Mouse (Mus musculus): ENCODE results near the gene Sars. TPM values are rescaled to one million over a fixed set of nuclear protein-coding genes. Genes with fewer than 3 reads are reported as not detected.

Gene Sars
- polyA plus RNA-seq, 1 experiment from 2014 or later, result 166 TPM

- 0 out of 2 replicates have a peak, but pooled peaks have one; percentile 4 for ATAC-seq
- Histone ChIP-seq H3K36me3 (ENCODE audit: control insufficient read depth, insufficient read depth, low read length) (peaks cover 26% of the 10 kb centered on the region), H3K27me3 (replicated peaks; ENCODE audit: control insufficient read depth, insufficient read depth, low read length) (no peaks in the 10 kb centered on the region), H3K9me3 (ENCODE audit: control insufficient read depth, low read length) (no peaks in the 10 kb centered on the region), H3K4me3 (ENCODE audit: low read length) (no peak overlapping the region), H3K4me1 (ENCODE audit: control insufficient read depth, insufficient read depth, low read length) (no peaks in the 10 kb centered on the region), H3K4me2 (ENCODE audit: low read depth, low read length) (no peak overlapping the region), H3K27ac (ENCODE audit: low read length) (no peak overlapping the region), H3K9ac (ENCODE audit: low read depth, low read length) (no peak overlapping the region)
- 57% methylated on average over 18 of the region's 18 CpGs for WGBS
These were observed 11.7 kb downstream of the Sars start for GRCm38 (mm10) chr3:108433188-108433880.

GRCm38 (mm10) chr3:108432542-108433187, 12.3 kb downstream of the Sars start:
- no peak overlapping the region for H3K4me3 ChIP-seq (ENCODE audit: low read length)
- H3K9ac ChIP-seq (ENCODE audit: low read depth, low read length), result no peak overlapping the region
- H3K27me3 ChIP-seq (replicated peaks; ENCODE audit: control insufficient read depth, insufficient read depth, low read length), result no peaks in the 10 kb centered on the region
- H3K9me3 ChIP-seq (ENCODE audit: control insufficient read depth, low read length), result no peaks in the 10 kb centered on the region
- 79% methylated on average over 13 of the region's 13 CpGs for WGBS
- no peak overlapping the region for H3K4me2 ChIP-seq (ENCODE audit: low read depth, low read length)
- ATAC-seq, result no peak
- no peaks in the 10 kb centered on the region for H3K4me1 ChIP-seq (ENCODE audit: control insufficient read depth, insufficient read depth, low read length)
- H3K27ac ChIP-seq (ENCODE audit: low read length), result no peak overlapping the region
- H3K36me3 ChIP-seq (ENCODE audit: control insufficient read depth, insufficient read depth, low read length), result peaks cover 26% of the 10 kb centered on the region

- Histone ChIP-seq H3K27me3 (replicated peaks; ENCODE audit: control insufficient read depth, insufficient read depth, low read length) (no peaks in the 10 kb centered on the region), H3K4me1 (ENCODE audit: control insufficient read depth, insufficient read depth, low read length) (peaks cover 7% of the 10 kb centered on the region), H3K9ac (ENCODE audit: low read depth, low read length) (no peak overlapping the region), H3K27ac (ENCODE audit: low read length) (no peak overlapping the region), H3K36me3 (ENCODE audit: control insufficient read depth, insufficient read depth, low read length) (peaks cover 23% of the 10 kb centered on the region), H3K9me3 (ENCODE audit: control insufficient read depth, low read length) (no peaks in the 10 kb centered on the region), H3K4me2 (ENCODE audit: low read depth, low read length) (no peak overlapping the region), H3K4me3 (ENCODE audit: low read length) (no peak overlapping the region)
- no peak for ATAC-seq
- WGBS, result 79% methylated on average over 6 of the region's 6 CpGs
These were observed 19.4 kb downstream of the Sars start for GRCm38 (mm10) chr3:108425624-108426018.

GRCm38 (mm10) chr3:108424944-108425623, 19.9 kb downstream of the Sars start:
- H3K4me3 ChIP-seq (ENCODE audit: low read length), result no peak overlapping the region
- 77% methylated on average over 7 of the region's 7 CpGs for WGBS
- no peaks in the 10 kb centered on the region for H3K9me3 ChIP-seq (ENCODE audit: control insufficient read depth, low read length)
- ATAC-seq, result no peak
- no peaks in the 10 kb centered on the region for H3K27me3 ChIP-seq (replicated peaks; ENCODE audit: control insufficient read depth, insufficient read depth, low read length)
- no peak overlapping the region for H3K9ac ChIP-seq (ENCODE audit: low read depth, low read length)
- no peak overlapping the region for H3K27ac ChIP-seq (ENCODE audit: low read length)
- H3K4me2 ChIP-seq (ENCODE audit: low read depth, low read length), result no peak overlapping the region
- peaks cover 23% of the 10 kb centered on the region for H3K36me3 ChIP-seq (ENCODE audit: control insufficient read depth, insufficient read depth, low read length)
- H3K4me1 ChIP-seq (ENCODE audit: control insufficient read depth, insufficient read depth, low read length), result peaks cover 7% of the 10 kb centered on the region

GRCm38 (mm10) chr3:108423844-108424801, 20.9 kb downstream of the Sars start:
- no peak overlapping the region for H3K27ac ChIP-seq (ENCODE audit: low read length)
- H3K4me3 ChIP-seq (ENCODE audit: low read length), result no peak overlapping the region
- H3K4me1 ChIP-seq (ENCODE audit: control insufficient read depth, insufficient read depth, low read length), result peaks cover 7% of the 10 kb centered on the region
- WGBS, result 22% methylated on average over 11 of the region's 11 CpGs
- H3K9ac ChIP-seq (ENCODE audit: low read depth, low read length), result 0 out of 2 replicates have a peak overlapping the region, but pooled peaks have one; percentile 3
- H3K4me2 ChIP-seq (ENCODE audit: low read depth, low read length), result peak overlapping the region; percentile 1; the same call in 1 of the 2 replicates
- no peaks in the 10 kb centered on the region for H3K9me3 ChIP-seq (ENCODE audit: control insufficient read depth, low read length)
- H3K27me3 ChIP-seq (replicated peaks; ENCODE audit: control insufficient read depth, insufficient read depth, low read length), result no peaks in the 10 kb centered on the region
- ATAC-seq, result peak; percentile 69
- H3K36me3 ChIP-seq (ENCODE audit: control insufficient read depth, insufficient read depth, low read length), result peaks cover 17% of the 10 kb centered on the region; the same call in 1 of the 2 replicates

- H3K4me3 ChIP-seq (ENCODE audit: low read length), result no peak overlapping the region
- no peak overlapping the region for H3K9ac ChIP-seq (ENCODE audit: low read depth, low read length)
- WGBS, result 42% methylated on average over 6 of the region's 6 CpGs
- H3K4me2 ChIP-seq (ENCODE audit: low read depth, low read length), result no peak overlapping the region
- 0 out of 2 replicates have a peak, but pooled peaks cover 11% of the 10 kb centered on the region for H3K36me3 ChIP-seq (ENCODE audit: control insufficient read depth, insufficient read depth, low read length)
- H3K27ac ChIP-seq (ENCODE audit: low read length), result no peak overlapping the region
- no peaks in the 10 kb centered on the region for H3K27me3 ChIP-seq (replicated peaks; ENCODE audit: control insufficient read depth, insufficient read depth, low read length)
- ATAC-seq, result no peak
- no peaks in the 10 kb centered on the region for H3K9me3 ChIP-seq (ENCODE audit: control insufficient read depth, low read length)
- peaks cover 7% of the 10 kb centered on the region for H3K4me1 ChIP-seq (ENCODE audit: control insufficient read depth, insufficient read depth, low read length)
These were observed 22.0 kb downstream of the Sars start for GRCm38 (mm10) chr3:108423006-108423405.

- H3K4me2 ChIP-seq (ENCODE audit: low read depth, low read length), result peak overlapping the region; percentile 100
- H3K4me1 ChIP-seq (ENCODE audit: control insufficient read depth, insufficient read depth, low read length), result peaks cover 4% of the 10 kb centered on the region; the same call in 1 of the 2 replicates
- peaks cover 12% of the 10 kb centered on the region for H3K9me3 ChIP-seq (ENCODE audit: control insufficient read depth, low read length)
- H3K27me3 ChIP-seq (replicated peaks; ENCODE audit: control insufficient read depth, insufficient read depth, low read length), result no peaks in the 10 kb centered on the region
- H3K36me3 ChIP-seq (ENCODE audit: control insufficient read depth, insufficient read depth, low read length), result peaks cover 7% of the 10 kb centered on the region
- under 1% methylated on average over 48 of the region's 48 CpGs for WGBS
- no peak overlapping the region for H3K27ac ChIP-seq (ENCODE audit: low read length)
- ATAC-seq, result peak; percentile 87
- H3K4me3 ChIP-seq (ENCODE audit: low read length), result peak overlapping the region; percentile 79
- H3K9ac ChIP-seq (ENCODE audit: low read depth, low read length), result peak overlapping the region; percentile 74
These were observed 29.2 kb downstream of the Sars start for GRCm38 (mm10) chr3:108415831-108416223.

- WGBS, result 7% methylated on average over 61 of the region's 67 CpGs
- peak; percentile 60 for ATAC-seq
- Histone ChIP-seq H3K4me3 (ENCODE audit: low read length) (peak within 1 kb of the TSS; percentile 79), H3K4me1 (ENCODE audit: control insufficient read depth, insufficient read depth, low read length) (peaks cover 4% of the 10 kb centered on the region; the same call in 1 of the 2 replicates), H3K27ac (ENCODE audit: low read length) (no peak within 1 kb of the TSS), H3K36me3 (ENCODE audit: control insufficient read depth, insufficient read depth, low read length) (peaks cover 7% of the 10 kb centered on the region), H3K27me3 (replicated peaks; ENCODE audit: control insufficient read depth, insufficient read depth, low read length) (no peaks in the 10 kb centered on the region), H3K9me3 (ENCODE audit: control insufficient read depth, low read length) (peaks cover 12% of the 10 kb centered on the region), H3K4me2 (ENCODE audit: low read depth, low read length) (peak within 1 kb of the TSS; percentile 100), H3K9ac (ENCODE audit: low read depth, low read length) (peak within 1 kb of the TSS; percentile 74)
These were observed 29.9 kb downstream of the Sars start, which contains the start of gene Celsr2 for GRCm38 (mm10) chr3:108414857-108415830. Celsr2 (minus strand) TSS chr3:108415552.
